Mouse (Mus musculus): ENCODE measurements around the gene Olfr1283. TPM values are rescaled to one million over a fixed set of nuclear protein-coding genes. Genes with fewer than 3 reads are reported as not detected.

Olfr1283 gene
- polyA plus RNA-seq (2021; fragmentation: Nextera tagmentation): not detected in 2 replicates
- long read RNA-seq, experiment 1: 0 reads
- long read RNA-seq, experiment 2: 0 reads

GRCm38 (mm10) chr2:111366490-111366889, at the start of gene Olfr1283:
TSS of gene Olfr1283 (plus strand) at chr2:111366790.

GRCm38 (mm10) chr2:111326220-111326619, 40.4 kb upstream of the Olfr1283 start, which contains the start of gene Olfr1281:
TSS of gene Olfr1281 (plus strand) at chr2:111326520.

GRCm38 (mm10) chr2:111335976-111336375, 30.6 kb upstream of the Olfr1283 start, which contains the start of gene Olfr1282:
TSS of gene Olfr1282 (minus strand) at chr2:111336076.

GRCm38 (mm10) chr2:111375222-111375621, 8.6 kb downstream of the Olfr1283 start, which contains the start of gene Olfr1284:
TSS of gene Olfr1284 (plus strand) at chr2:111375522.

Other genes starting within 250 kb of the Olfr1283 start
- gene Gm15130, start 213.9 kb upstream of the Olfr1283 start, polyA plus RNA-seq (2021; fragmentation: Nextera tagmentation): not detected in 2 replicates
- gene 4930430A15Rik, start 137.2 kb upstream of the Olfr1283 start, polyA plus RNA-seq (2021; fragmentation: Nextera tagmentation): not detected in 2 replicates
- not detected in 2 replicates for gene Olfr1275, start 131.5 kb upstream of the Olfr1283 start, polyA plus RNA-seq (2021; fragmentation: Nextera tagmentation)
- gene Olfr1276, start 112.3 kb upstream of the Olfr1283 start, polyA plus RNA-seq (2021; fragmentation: Nextera tagmentation): not detected in 2 replicates
- gene Olfr1277, start 92.7 kb upstream of the Olfr1283 start, polyA plus RNA-seq (2021; fragmentation: Nextera tagmentation): not detected in 2 replicates
- gene Olfr1278, start 76.7 kb upstream of the Olfr1283 start, polyA plus RNA-seq (2021; fragmentation: Nextera tagmentation): not detected in 2 replicates
- not detected in 2 replicates for gene Olfr1279, start 66.2 kb upstream of the Olfr1283 start, polyA plus RNA-seq (2021; fragmentation: Nextera tagmentation)
- not detected in 2 replicates for gene Olfr1280, start 52.8 kb upstream of the Olfr1283 start, polyA plus RNA-seq (2021; fragmentation: Nextera tagmentation)
- gene Olfr1281, start 40.3 kb upstream of the Olfr1283 start, polyA plus RNA-seq (2021; fragmentation: Nextera tagmentation): not detected in 2 replicates
- gene Olfr1282, start 30.7 kb upstream of the Olfr1283 start, polyA plus RNA-seq (2021; fragmentation: Nextera tagmentation): not detected in 2 replicates
- gene Olfr1284, start 8.7 kb downstream of the Olfr1283 start, polyA plus RNA-seq (2021; fragmentation: Nextera tagmentation): not detected in 2 replicates
- not detected in 2 replicates for gene Olfr1286, start 56.3 kb downstream of the Olfr1283 start, polyA plus RNA-seq (2021; fragmentation: Nextera tagmentation)
- gene Olfr1287, start 82.4 kb downstream of the Olfr1283 start, polyA plus RNA-seq (2021; fragmentation: Nextera tagmentation): not detected in 2 replicates
- not detected in 2 replicates for gene Olfr1288, start 107.3 kb downstream of the Olfr1283 start, polyA plus RNA-seq (2021; fragmentation: Nextera tagmentation)
- not detected in 2 replicates for gene Olfr1289, start 114.0 kb downstream of the Olfr1283 start, polyA plus RNA-seq (2021; fragmentation: Nextera tagmentation)
- gene Olfr1290, start 127.0 kb downstream of the Olfr1283 start, polyA plus RNA-seq (2021; fragmentation: Nextera tagmentation): not detected in 2 replicates
- not detected in 2 replicates for gene Olfr1291-ps1, start 130.4 kb downstream of the Olfr1283 start, polyA plus RNA-seq (2021; fragmentation: Nextera tagmentation)
- not detected in 2 replicates for gene Olfr1293-ps, start 158.4 kb downstream of the Olfr1283 start, polyA plus RNA-seq (2021; fragmentation: Nextera tagmentation)
- not detected in 2 replicates for gene Olfr1294, start 173.5 kb downstream of the Olfr1283 start, polyA plus RNA-seq (2021; fragmentation: Nextera tagmentation)
- not detected in 2 replicates for gene Olfr1295, start 202.9 kb downstream of the Olfr1283 start, polyA plus RNA-seq (2021; fragmentation: Nextera tagmentation)

All from layer of hippocampus, adult 6 months (tissue).